Mouse (Mus musculus): ENCODE results near the gene Slc25a47.

The Slc25a47 gene

GRCm38 (mm10) chr12:108835840-108836409 is at the start of gene Slc25a47, which contains the start of gene Slc25a29:
Slc25a47 (plus strand) TSS chr12:108836046.
Slc25a29 (minus strand) TSS chr12:108835883.
- no peak for DNase-seq (ENCODE audit: extremely low read depth, low read depth, low spot score)

GRCm38 (mm10) chr12:108787329-108787728 is 48.5 kb upstream of the Slc25a47 start:
- DNase-seq (ENCODE audit: extremely low read depth, low read depth, low spot score), result no peak

DNA sequence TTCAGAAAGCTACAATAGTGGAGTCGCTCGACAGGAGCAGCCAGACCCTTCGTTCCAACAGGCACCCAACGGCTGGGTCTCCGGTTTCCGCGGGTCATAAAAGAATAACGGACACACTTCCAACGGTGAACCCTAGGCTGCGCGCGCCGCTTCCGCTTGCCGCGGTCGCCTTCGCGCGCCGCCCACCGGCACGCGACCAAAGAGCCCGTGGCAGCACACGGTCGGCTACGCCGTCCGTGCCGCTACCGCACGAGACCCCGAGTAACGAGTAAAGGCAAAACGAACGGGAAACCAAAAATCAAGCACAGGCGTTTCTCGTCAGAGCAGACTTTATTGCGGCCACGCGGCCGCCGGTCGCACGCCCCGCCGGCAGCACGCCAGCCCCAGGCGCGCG is 43.7 kb upstream of the Slc25a47 start:
- no peak for DNase-seq (ENCODE audit: extremely low read depth, low read depth, low spot score)

GRCm38 (mm10) chr12:108792546-108793452 is 43.0 kb upstream of the Slc25a47 start, which contains the start of gene Yy1:
Yy1 (plus strand) TSS chr12:108792973.
- DNase-seq (ENCODE audit: extremely low read depth, low read depth, low spot score), result peak; percentile 45

- DNase-seq (ENCODE audit: extremely low read depth, low read depth, low spot score), result no peak
Observed at GRCm38 (mm10) chr12:108793453-108793941, 42.3 kb upstream of the Slc25a47 start.

- DNase-seq (ENCODE audit: extremely low read depth, low read depth, low spot score), result no peak
Observed at GRCm38 (mm10) chr12:108794078-108794711, 41.7 kb upstream of the Slc25a47 start.

- no peak for DNase-seq (ENCODE audit: extremely low read depth, low read depth, low spot score)
Observed at GRCm38 (mm10) chr12:108794979-108795537, 40.8 kb upstream of the Slc25a47 start.

DNA sequence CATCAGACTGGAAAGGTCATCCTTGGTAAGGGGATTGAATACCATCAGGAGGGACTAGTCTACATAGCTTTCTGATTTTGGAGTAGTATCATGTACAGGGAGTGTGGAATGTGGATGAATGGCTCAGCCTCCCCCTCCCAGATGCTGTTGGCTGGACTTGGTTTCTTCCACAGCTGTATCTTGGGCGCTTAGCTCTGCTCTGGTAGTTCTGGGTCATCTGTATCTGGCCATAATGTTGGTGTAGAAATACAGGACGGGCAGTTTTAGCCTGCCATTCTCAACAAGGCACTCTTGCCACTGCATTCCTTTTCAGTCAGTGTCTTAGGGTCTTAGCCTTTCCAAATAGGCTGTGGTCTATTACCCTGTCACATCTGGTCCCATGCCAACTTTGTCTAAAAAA is 34.2 kb upstream of the Slc25a47 start:
- no peak for DNase-seq (ENCODE audit: extremely low read depth, low read depth, low spot score)

DNA sequence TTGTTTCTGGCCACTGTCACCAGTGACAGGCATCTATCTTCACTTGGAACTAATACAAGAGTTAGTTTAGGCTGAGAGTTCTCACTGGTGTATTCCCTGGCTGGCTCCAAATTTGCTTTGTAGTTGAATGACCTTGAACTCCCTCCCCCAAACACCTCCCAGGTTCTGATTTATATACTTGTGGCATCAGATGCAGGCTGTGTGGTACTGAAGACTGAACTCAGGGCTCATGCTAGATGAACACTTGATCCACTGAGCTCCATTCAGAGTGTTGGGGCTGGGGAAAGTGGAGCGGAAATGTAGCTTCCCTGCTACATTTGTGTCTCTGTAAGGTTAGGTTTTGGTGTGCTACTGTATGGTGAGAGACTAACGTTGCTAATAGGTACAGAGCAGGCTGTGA is 31.5 kb upstream of the Slc25a47 start:
- no peak for DNase-seq (ENCODE audit: extremely low read depth, low read depth, low spot score)

GRCm38 (mm10) chr12:108808465-108808864 is 27.4 kb upstream of the Slc25a47 start:
- DNase-seq (ENCODE audit: extremely low read depth, low read depth, low spot score), result no peak

DNA sequence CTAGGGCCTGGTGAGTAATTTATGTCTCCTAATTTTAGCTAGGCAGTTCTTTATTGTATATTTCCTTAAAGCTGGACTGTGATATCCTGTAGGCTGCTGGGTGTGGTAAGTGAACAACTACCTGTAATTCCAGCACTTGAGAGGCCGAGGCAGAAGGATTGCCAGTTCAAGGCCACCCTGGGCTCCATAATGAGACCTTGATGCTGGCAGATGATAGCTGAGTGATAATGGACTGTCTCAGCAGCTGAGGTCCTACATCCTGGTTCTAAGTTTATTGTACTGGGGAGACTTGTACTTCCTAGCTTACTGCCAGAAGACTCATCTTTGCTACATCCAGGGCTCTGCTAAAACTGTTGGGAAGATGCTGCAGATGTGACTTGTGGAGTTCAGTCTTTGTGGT is 26.1 kb upstream of the Slc25a47 start:
- DNase-seq (ENCODE audit: extremely low read depth, low read depth, low spot score), result no peak

GRCm38 (mm10) chr12:108810309-108810708 is 25.5 kb upstream of the Slc25a47 start:
- DNase-seq (ENCODE audit: extremely low read depth, low read depth, low spot score), result no peak

DNA sequence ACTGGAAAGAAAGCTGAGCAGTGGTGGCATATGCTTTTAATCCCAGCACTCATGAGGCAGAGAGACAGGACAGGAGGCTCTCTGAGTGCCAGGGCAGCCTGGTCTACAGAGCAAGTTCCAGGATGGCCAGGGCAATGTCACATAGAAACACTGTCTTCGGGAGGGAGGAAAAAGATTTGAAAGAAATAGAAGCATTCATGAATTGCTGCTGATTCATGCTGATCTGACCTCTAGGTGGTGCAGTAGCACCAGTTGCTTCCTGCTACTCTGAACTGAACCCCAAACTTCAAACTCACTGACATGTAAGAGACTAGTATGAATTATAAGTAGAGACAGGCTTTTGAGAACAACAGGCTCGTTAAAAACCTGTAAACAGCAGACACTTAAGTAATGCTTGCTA is 24.7 kb upstream of the Slc25a47 start:
- DNase-seq (ENCODE audit: extremely low read depth, low read depth, low spot score), result no peak

DNA sequence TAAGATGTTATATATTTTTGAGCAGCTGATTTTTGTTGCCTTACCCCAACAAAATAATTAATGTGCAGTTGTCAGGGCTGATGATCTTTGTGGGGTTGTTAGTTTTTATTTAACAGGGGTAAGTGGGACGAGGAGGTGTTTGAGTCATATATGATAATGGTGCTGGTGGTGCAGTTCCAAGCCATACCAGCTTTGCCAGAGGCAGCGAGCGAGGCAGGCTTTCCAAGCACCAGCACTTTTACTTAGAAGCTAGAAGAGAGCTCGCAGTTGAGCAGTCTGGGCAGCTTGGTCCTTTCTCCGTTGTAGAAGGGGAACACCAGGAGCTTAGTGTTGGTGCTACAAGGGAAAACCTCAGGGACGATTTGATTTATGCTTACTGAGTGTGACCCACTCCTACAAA is 23.4 kb upstream of the Slc25a47 start:
- no peak for DNase-seq (ENCODE audit: extremely low read depth, low read depth, low spot score)

DNA sequence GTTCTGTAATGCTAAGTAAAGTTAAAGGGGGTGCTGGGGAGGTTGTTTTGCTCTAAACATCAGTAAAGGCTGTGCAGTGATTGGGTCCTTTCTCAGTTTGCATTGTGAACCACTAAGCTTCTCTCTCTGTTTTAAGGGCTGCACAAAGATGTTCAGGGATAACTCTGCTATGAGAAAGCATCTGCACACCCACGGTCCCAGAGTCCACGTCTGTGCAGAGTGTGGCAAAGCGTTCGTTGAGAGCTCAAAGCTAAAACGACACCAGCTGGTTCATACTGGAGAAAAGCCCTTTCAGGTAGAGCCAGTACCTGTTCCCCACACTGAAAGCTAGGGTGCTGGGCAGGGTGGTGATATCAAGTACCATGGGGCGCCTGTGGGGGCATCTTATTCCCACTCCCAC is 21.4 kb upstream of the Slc25a47 start:
- no peak for DNase-seq (ENCODE audit: extremely low read depth, low read depth, low spot score)

DNA sequence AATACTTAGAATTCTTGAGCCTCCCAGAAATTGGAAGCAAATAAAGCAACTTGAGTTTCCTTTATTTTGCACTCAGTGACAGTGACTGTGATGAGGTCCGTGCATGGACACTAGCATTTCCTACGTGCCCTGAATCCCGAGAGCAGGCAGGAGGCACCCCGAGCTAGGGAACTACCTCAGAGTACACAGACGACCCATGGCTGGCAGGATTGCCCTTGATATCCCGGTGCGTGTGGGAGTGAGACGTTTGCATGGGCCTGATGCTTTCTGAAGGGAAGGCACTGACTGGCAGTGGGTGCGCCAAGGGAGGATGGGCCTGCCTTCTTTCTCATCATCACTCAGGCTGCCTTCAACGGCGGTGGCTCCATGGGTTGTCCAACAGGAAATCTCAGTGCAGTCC is 19.3 kb upstream of the Slc25a47 start:
- DNase-seq (ENCODE audit: extremely low read depth, low read depth, low spot score), result no peak

DNA sequence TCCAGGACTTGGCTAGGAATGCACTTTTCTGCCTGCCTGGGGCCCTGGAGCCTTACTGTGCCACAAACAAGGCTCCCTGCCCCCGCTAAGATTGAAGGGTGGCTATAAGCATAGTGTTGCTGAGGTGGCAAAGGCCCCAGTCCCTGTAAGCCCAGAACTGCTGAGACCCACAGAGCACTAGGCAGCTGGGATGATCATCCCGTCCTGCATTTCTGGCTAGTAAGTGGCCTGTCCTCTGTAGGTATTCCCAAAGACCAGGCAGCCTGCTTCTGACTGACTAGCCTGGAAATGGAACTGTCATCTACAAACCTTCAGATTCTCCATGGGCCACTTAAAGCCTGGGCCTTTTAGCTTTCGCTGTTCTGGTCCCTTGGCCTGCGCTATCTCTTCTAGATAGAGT is 15.4 kb upstream of the Slc25a47 start:
- no peak for DNase-seq (ENCODE audit: extremely low read depth, low read depth, low spot score)

DNA sequence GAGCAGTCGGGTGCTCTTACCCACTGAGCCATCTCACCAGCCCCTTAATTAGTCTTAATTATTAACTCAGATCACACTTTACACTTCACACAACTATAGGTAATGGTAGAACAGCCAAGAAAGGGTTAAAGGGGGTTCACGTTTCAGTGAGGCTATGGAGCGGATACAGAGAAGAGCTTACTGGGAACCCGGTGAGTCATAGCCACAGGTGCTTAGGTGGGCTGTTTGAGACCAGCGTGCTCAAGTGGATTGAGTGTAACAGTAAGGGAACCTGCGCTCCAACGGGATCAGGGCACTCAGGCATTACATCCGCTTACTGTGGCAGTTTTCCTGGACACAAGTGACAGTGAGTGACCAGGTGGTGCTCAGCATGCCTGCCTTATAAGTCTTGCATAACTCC is 12.8 kb upstream of the Slc25a47 start:
- DNase-seq (ENCODE audit: extremely low read depth, low read depth, low spot score), result no peak

GRCm38 (mm10) chr12:108824225-108824874 is 11.5 kb upstream of the Slc25a47 start:
- peak; percentile 83 for DNase-seq (ENCODE audit: extremely low read depth, low read depth, low spot score)

DNA sequence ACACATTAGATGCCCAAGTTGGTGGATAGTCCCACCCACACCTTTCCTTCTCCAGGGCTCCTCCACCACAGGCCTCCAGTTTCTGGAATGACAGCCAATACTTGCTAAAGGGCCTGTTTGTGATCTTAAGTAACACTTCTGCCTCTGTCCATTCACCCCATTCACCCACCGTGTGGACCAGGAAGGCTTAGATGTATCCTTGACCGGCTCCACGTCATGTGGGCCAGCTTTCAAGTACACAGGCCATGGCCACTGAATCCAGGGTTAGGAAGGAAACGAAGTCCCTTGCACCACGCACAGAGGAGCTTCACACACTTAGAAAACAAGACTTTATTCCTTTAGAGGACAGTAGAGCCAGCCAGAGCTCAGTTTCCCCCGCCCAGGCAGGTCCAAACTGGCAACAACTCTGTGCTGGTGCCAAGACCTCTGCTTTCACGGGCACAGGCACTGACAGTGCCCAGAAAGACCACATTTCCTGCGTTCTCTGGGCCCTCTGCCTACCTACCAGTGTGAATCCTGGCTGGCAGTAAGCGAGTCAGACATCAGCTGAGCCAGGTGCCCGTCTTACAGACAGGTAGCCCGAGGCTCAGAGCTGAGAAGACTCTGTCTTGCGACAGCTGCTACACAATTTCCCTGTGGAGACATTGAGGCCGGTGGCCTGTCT is 10.2 kb upstream of the Slc25a47 start:
- DNase-seq (ENCODE audit: extremely low read depth, low read depth, low spot score), result peak; percentile 61

All from fat pad, adult 2 months (tissue).